27 mouse cellular contexts compared by ENCODE assay signal in genomic region chr10:70537694-70538093, GRCm38 (mm10).
DNase-seq lines count a peak whose midpoint lies in the region; ATAC-seq and TF ChIP-seq lines count a peak whose summit lies in the region.
"Had no signal": no experiment of that assay in that cellular context is flagged by ENCODE, and none has a peak within 500 bp of the region (broad histone marks: within the 10 kb centered on the region; RNA-seq: fewer than 3 reads in every experiment).

No protein-coding gene starts in this region.

- H3K9ac ChIP-seq in heart, embryonic 12.5 days, result no peak overlapping the region
- H3K9ac ChIP-seq in kidney, embryonic 15.5 days, result no peak overlapping the region
- H3K9ac ChIP-seq in lung, postnatal 0 days (replicated peaks; ENCODE audit: low read depth), result no peak overlapping the region
- H3K9ac ChIP-seq: embryonic facial prominence, embryonic 13.5 days; limb, embryonic 12.5 days; liver, embryonic 15.5 days; stomach, embryonic 15.5 days had no signal

- no peak for TF ChIP-seq EP300 in lung, postnatal 0 days (IDR thresholded peaks at IDR 0.05)

- peaks cover 12% of the 10 kb centered on the region; the same call in 1 of the 2 replicates for H3K9me3 ChIP-seq in heart, embryonic 12.5 days (replicated peaks)
- H3K9me3 ChIP-seq in kidney, embryonic 15.5 days (replicated peaks), result no peaks in the 10 kb centered on the region
- H3K9me3 ChIP-seq in lung, postnatal 0 days (ENCODE audit: low read length), result no peaks in the 10 kb centered on the region
- H3K9me3 ChIP-seq: embryonic facial prominence, embryonic 13.5 days; limb, embryonic 12.5 days; liver, embryonic 15.5 days; midbrain, embryonic 10.5 days; stomach, embryonic 15.5 days had no signal

- no peak for ATAC-seq in heart, embryonic 12.5 days (ENCODE audit: insufficient number of reproducible peaks, low FRiP score)
- ATAC-seq in kidney, embryonic 15.5 days (replicated peaks; ENCODE audit: low FRiP score), result no peak
- no peak for ATAC-seq in lung, postnatal 0 days
- ATAC-seq: forebrain, embryonic 16.5 days; hindbrain, postnatal 0 days; intestine, embryonic 16.5 days; midbrain, embryonic 16.5 days had no signal

- peaks cover 31% of the 10 kb centered on the region for H3K36me3 ChIP-seq in heart, embryonic 12.5 days
- no peaks in the 10 kb centered on the region; the same call in 1 of the 2 replicates for H3K36me3 ChIP-seq in kidney, embryonic 15.5 days
- H3K36me3 ChIP-seq in lung, postnatal 0 days (ENCODE audit: insufficient read depth, low read length), result no peaks in the 10 kb centered on the region
- H3K36me3 ChIP-seq: liver, embryonic 15.5 days; stomach, embryonic 15.5 days had no signal

- TF ChIP-seq POLR2A in lung, adult 2 months (IDR thresholded peaks at IDR 0.05; ENCODE audit: borderline replicate concordance, extremely low read depth, low read depth, low read length), result no peak

- 70% methylated on average over 10 of the region's 10 CpGs for WGBS in heart, embryonic 12.5 days
- 83% methylated on average over 10 of the region's 10 CpGs for WGBS in kidney, embryonic 15.5 days
- 61% methylated on average over 10 of the region's 10 CpGs for WGBS in lung, postnatal 0 days
- WGBS in lung, adult 2 months, result 75% methylated on average over 10 of the region's 10 CpGs

- peak overlapping the region; percentile 30; the same call in 1 of the 2 replicates for H3K27ac ChIP-seq in heart, embryonic 12.5 days (ENCODE audit: poor library complexity, severe bottlenecking)
- no peak overlapping the region for H3K27ac ChIP-seq in kidney, embryonic 15.5 days
- no peak overlapping the region for H3K27ac ChIP-seq in lung, postnatal 0 days (ENCODE audit: low read length)
- H3K27ac ChIP-seq: embryonic facial prominence, embryonic 13.5 days; gastrocnemius, adult 2 months; hindbrain, postnatal 0 days; left cerebral cortex, adult 2 months; limb, embryonic 12.5 days; liver, embryonic 15.5 days; midbrain, embryonic 10.5 days; stomach, embryonic 15.5 days had no signal

- H3K4me3 ChIP-seq in heart, embryonic 12.5 days, result no peak overlapping the region
- no peak overlapping the region for H3K4me3 ChIP-seq in kidney, embryonic 15.5 days (replicated peaks)
- H3K4me3 ChIP-seq in lung, postnatal 0 days (ENCODE audit: low read depth, low read length), result no peak overlapping the region
- no peak overlapping the region for H3K4me3 ChIP-seq in lung, adult 2 months (replicated peaks; ENCODE audit: extremely low read depth, low read depth, low read length)
- H3K4me3 ChIP-seq: embryonic facial prominence, embryonic 13.5 days; erythroblast, embryonic 14.5 days; gastrocnemius, adult 2 months; left cerebral cortex, adult 2 months; limb, embryonic 12.5 days; liver, embryonic 15.5 days; midbrain, embryonic 10.5 days; stomach, embryonic 15.5 days had no signal

- no peak for TF ChIP-seq CTCF in lung, postnatal 0 days (IDR thresholded peaks at IDR 0.05)
- no peak for TF ChIP-seq CTCF in lung, adult 2 months (IDR thresholded peaks at IDR 0.05; ENCODE audit: insufficient read depth, low read length)

- intact Hi-C loops in heart, postnatal 14 days (cut with DNase I), result no loop called here

- no peaks in the 10 kb centered on the region for H3K27me3 ChIP-seq in heart, embryonic 12.5 days (replicated peaks)
- no peaks in the 10 kb centered on the region for H3K27me3 ChIP-seq in kidney, embryonic 15.5 days
- H3K27me3 ChIP-seq in lung, postnatal 0 days (replicated peaks; ENCODE audit: insufficient read depth, low read length), result no peaks in the 10 kb centered on the region
- H3K27me3 ChIP-seq: embryonic facial prominence, embryonic 13.5 days; limb, embryonic 12.5 days; liver, embryonic 15.5 days; stomach, embryonic 15.5 days had no signal

- DNase-seq in heart, postnatal 14 days, result no peak
- DNase-seq in kidney, postnatal 10 days, result peak; percentile 34
- peak; percentile 30 for DNase-seq in lung, postnatal 0 days (ENCODE audit: low spot score)
- DNase-seq in lung, adult 2 months, result no peak
- DNase-seq in cerebellum, adult 18-20 months, result no peak
- DNase-seq: adrenal gland, postnatal 25 days; cerebellum, adult 11-12 months; cerebellum, postnatal 10 days; gastrocnemius, adult 2 months; gastrocnemius, postnatal 36 days; lung, postnatal 14 days; right cerebral cortex, postnatal 25 days; thymus, adult 18-20 months; thymus, postnatal 25 days had no signal

- H3K4me1 ChIP-seq in heart, embryonic 12.5 days (replicated peaks), result peaks cover 6% of the 10 kb centered on the region
- H3K4me1 ChIP-seq in kidney, embryonic 15.5 days, result no peaks in the 10 kb centered on the region
- no peaks in the 10 kb centered on the region for H3K4me1 ChIP-seq in lung, postnatal 0 days (ENCODE audit: insufficient read depth, low read depth, low read length)
- peaks cover 2% of the 10 kb centered on the region; the same call in 1 of the 2 replicates for H3K4me1 ChIP-seq in lung, adult 2 months (ENCODE audit: control insufficient read depth, insufficient read depth, low read length)
- H3K4me1 ChIP-seq: embryonic facial prominence, embryonic 13.5 days; limb, embryonic 12.5 days; liver, embryonic 15.5 days; midbrain, embryonic 10.5 days; stomach, embryonic 15.5 days had no signal

- H3K4me2 ChIP-seq in heart, embryonic 12.5 days, result no peak overlapping the region
- no peak overlapping the region for H3K4me2 ChIP-seq in kidney, embryonic 15.5 days
- no peak overlapping the region for H3K4me2 ChIP-seq in lung, postnatal 0 days (replicated peaks; ENCODE audit: low read depth, low read length)
- H3K4me2 ChIP-seq: embryonic facial prominence, embryonic 13.5 days; limb, embryonic 12.5 days; liver, embryonic 15.5 days; stomach, embryonic 15.5 days had no signal

Comparison
In these comparisons a context has a peak if more than half of its experiments do, and no peak if none do; other contexts are left out.
1. DNase-seq: peak in kidney, postnatal 10 days (single experiment) and lung, postnatal 0 days (single experiment); none in heart, postnatal 14 days (0 of 2), lung, adult 2 months (single experiment) and cerebellum, adult 18-20 months (0 of 2).